Mouse (Mus musculus) heart, postnatal 0 days (tissue): ENCODE measurements around the gene Dut. TPM values are rescaled to one million over a fixed set of nuclear protein-coding genes. Genes with fewer than 3 reads are reported as not detected.

ENCODE experiments used
- ATAC-seq: fragments of 200-750 bp; cut with Nextera tagmentation; 2 replicates; pipeline ENCODE4 v1.8.0; 2017; ENCODE audit warnings: low read depth, moderate number of reproducible peaks, moderate library complexity; ENCODE audit not compliant: insufficient read depth
- DNase-seq: peaks from one replicate; pipeline ENCODE4 v3.0.0-alpha.2; 2016; ENCODE audit warnings: low spot score
- H3K27ac ChIP-seq: fragments of 300-500 bp; sonication (generic); 2 replicates; pipeline ENCODE4 v1.5.1; 2014; ENCODE audit warnings: low read depth, mild to moderate bottlenecking
- H3K27me3 ChIP-seq: fragments of 300-500 bp; sonication (generic); 2 replicates; pipeline ENCODE4 v1.6.1; 2014; ENCODE audit warnings: low read length, mixed read lengths; ENCODE audit not compliant: control insufficient read depth, insufficient read depth
- H3K36me3 ChIP-seq: fragments of 300-500 bp; sonication (generic); replicated peaks from 2 replicates; pipeline ENCODE4 v1.6.1; 2014; ENCODE audit warnings: low read length, mixed read lengths; ENCODE audit not compliant: control insufficient read depth, insufficient read depth
- H3K4me1 ChIP-seq: fragments of 300-500 bp; sonication (generic); 2 replicates; pipeline ENCODE4 v1.6.1; 2014; ENCODE audit warnings: antibody characterized with exemption; ENCODE audit not compliant: control insufficient read depth, insufficient read depth
- H3K4me2 ChIP-seq: fragments of 300-500 bp; sonication (generic); 2 replicates; pipeline ENCODE4 v1.6.1; 2014; ENCODE audit warnings: low read depth, mild to moderate bottlenecking, low read length, moderate library complexity
- H3K4me3 ChIP-seq: fragments of 300-500 bp; sonication (generic); 2 replicates; pipeline ENCODE4 v1.5.1; 2014; ENCODE audit warnings: low read depth, low read length
- H3K9ac ChIP-seq: fragments of 300-500 bp; sonication (generic); replicated peaks from 2 replicates; pipeline ENCODE4 v1.6.1; 2014; ENCODE audit warnings: low read depth, low read length, mixed read lengths
- H3K9me3 ChIP-seq: fragments of 300-500 bp; sonication (generic); replicated peaks from 2 replicates; pipeline ENCODE4 v1.6.1; 2016; ENCODE audit warnings: low read length; ENCODE audit not compliant: control insufficient read depth
- CTCF ChIP-seq: IDR thresholded peaks from 2 replicates; pipeline ENCODE4 v1.5.1; 2016; ENCODE audit warnings: antibody characterized with exemption, control low read depth, low read depth
- EP300 ChIP-seq: IDR thresholded peaks from 2 replicates; pipeline ENCODE4 v1.6.1; 2016; ENCODE audit warnings: antibody characterized with exemption, low read depth
- WGBS: fragments of 180-500 bp; shearing (Covaris S2); extraction: QIAGEN DNeasy Blood & Tissue Kit; methylation state at CpG from one replicate; pipeline ENCODE4 v1.1.7; 2014; 5-methylcytosine and 5-hydroxymethylcytosine counted together
- polyA plus RNA-seq: library from polyadenylated mRNA; unstranded; fragments of >200 nt; fragmentation: Nextera tagmentation; extraction: Ambion mirVana; gene quantifications from 2 replicates; pipeline ENCODE4 v1.2.1, GENCODE M21; 2015
- total RNA-seq: library from RNA; depleted of rRNA; stranded (reverse); fragments of >200 nt; gene quantifications from 2 replicates; pipeline ENCODE4 v1.2.3, GENCODE M21; 2014; ENCODE audit warnings: low replicate concordance

The Dut gene
- total and polyA plus RNA-seq, 2 experiments from 2014 or later: 69.1 to 93.0 TPM

DNA sequence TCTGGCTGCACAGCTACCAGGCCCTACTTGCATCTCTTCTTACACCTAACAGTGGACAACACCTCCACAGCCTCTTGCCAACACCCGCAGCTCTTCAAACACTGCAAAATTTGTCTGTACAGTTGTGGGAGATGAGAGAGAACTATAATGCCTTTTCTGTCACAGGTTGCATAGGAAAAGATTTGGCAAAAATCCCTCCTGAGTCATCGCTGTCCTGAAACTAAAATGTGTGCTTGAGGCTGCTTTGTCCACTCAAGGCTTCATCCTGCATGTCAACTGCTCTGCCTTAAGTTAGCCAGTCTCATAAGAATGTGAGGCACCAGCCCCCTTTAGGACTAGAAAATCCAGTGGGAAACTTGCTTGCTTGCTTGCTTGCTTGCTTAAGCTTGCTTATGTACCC is 12.9 kb upstream of the Dut start:
- no peak for DNase-seq
- WGBS: 74% methylated on average over 2 of the region's 2 CpGs

DNA sequence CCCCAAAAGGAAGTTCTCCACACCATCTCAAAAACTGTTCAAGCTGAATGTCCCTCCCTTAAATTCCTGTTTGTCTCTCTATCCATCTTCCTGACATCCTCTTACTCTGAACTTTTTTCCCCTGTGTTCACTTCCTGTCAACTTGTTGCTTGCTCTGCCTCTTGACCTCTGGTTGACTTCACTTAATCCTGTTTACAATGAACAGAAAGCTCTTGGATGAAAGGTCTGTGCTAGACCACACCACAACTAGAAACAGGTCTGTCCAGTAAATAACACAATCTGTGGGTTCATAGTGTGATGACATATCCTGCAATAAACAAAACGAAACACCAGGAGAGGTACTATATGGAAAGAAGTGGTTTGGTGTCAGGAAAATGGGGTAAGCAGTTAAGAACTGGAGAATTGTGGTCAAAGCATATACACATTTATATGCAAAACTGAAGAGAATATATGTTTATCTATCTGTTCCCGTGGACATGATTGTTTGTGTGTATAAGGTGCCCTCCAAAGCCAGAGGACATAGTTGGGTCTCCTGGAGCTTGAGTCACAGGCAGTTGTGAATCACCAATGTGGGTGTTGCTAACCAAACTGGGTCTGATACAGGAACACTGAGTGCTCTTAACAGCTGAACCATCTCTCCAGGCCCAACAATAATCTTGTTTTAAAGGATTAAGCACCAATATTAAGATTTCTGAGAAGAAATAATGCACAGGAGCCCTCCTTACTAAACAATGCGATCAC is 1.3 kb upstream of the Dut start:
- no peak for ATAC-seq
- Histone ChIP-seq H3K4me1 (peaks cover 12% of the 10 kb centered on the region), H3K9ac (no peak overlapping the region), H3K36me3 (peaks cover 12% of the 10 kb centered on the region; the same call in 1 of the 2 replicates), H3K27ac (no peak overlapping the region), H3K9me3 (no peaks in the 10 kb centered on the region), H3K27me3 (no peaks in the 10 kb centered on the region), H3K4me2 (no peak overlapping the region), H3K4me3 (no peak overlapping the region)
- DNase-seq: no peak
- 87% methylated on average over 3 of the region's 3 CpGs for WGBS
- TF ChIP-seq EP300: no peak
- TF ChIP-seq CTCF: no peak

More for the DNA sequence above, 12.9 kb upstream of the Dut start:
- TF ChIP-seq EP300 (no peak), CTCF (no peak)
- no peak for ATAC-seq
- H3K4me3 ChIP-seq: no peak overlapping the region
- H3K27me3 ChIP-seq: no peaks in the 10 kb centered on the region
- no peak overlapping the region for H3K4me2 ChIP-seq
- no peaks in the 10 kb centered on the region for H3K4me1 ChIP-seq
- no peaks in the 10 kb centered on the region for H3K36me3 ChIP-seq
- H3K9ac ChIP-seq: no peak overlapping the region
- no peak overlapping the region for H3K27ac ChIP-seq
- no peaks in the 10 kb centered on the region for H3K9me3 ChIP-seq

DNA sequence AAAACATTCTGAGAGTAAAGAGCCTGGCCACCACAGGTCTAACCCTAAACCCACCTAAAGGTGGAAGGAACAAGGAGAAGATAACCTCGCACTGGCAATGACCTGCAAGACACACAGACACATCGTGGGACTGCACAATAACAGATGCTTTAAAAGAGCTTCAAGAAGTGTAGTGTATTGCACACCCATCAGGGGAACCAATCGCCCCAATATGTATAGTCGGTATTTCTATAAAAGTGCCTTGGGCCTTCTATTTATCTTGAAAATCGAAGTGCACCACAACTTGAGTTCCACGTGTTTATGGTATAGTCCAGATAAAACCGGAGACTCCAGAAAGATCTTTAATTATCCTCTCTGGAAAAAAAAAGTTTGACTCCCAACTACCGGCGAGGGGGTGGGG is 321 bp upstream of the Dut start:
- no peak for DNase-seq

DNA sequence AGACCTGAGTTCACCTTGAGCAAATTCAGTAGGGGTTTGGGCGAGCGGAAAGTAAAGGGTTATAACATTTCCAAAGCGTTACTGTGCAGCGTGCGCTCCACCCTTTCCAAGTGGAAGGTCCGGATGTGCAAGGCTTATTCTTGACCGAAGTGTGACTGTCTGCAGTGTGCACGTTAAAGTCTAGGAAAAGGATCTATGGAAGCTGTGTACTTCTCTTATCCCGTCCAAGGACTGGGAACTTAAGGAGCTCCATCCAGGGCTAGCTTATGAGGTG is 909 bp downstream of the Dut start:
- peak; percentile 14; the same call in 1 of the 2 replicates for ATAC-seq
- H3K4me2 ChIP-seq: peak overlapping the region; percentile 88

More for the DNA sequence above, 321 bp upstream of the Dut start:
- Histone ChIP-seq H3K27ac (peak overlapping the region; percentile 89), H3K4me3 (peak overlapping the region; percentile 67), H3K4me2 (peak overlapping the region; percentile 88), H3K36me3 (peaks cover 19% of the 10 kb centered on the region; the same call in 1 of the 2 replicates), H3K9me3 (no peaks in the 10 kb centered on the region), H3K4me1 (peaks cover 12% of the 10 kb centered on the region), H3K9ac (peak overlapping the region; percentile 77), H3K27me3 (no peaks in the 10 kb centered on the region)
- TF ChIP-seq CTCF (no peak), EP300 (no peak)
- WGBS: 12% methylated on average over 9 of the region's 9 CpGs
- ATAC-seq: no peak

DNA sequence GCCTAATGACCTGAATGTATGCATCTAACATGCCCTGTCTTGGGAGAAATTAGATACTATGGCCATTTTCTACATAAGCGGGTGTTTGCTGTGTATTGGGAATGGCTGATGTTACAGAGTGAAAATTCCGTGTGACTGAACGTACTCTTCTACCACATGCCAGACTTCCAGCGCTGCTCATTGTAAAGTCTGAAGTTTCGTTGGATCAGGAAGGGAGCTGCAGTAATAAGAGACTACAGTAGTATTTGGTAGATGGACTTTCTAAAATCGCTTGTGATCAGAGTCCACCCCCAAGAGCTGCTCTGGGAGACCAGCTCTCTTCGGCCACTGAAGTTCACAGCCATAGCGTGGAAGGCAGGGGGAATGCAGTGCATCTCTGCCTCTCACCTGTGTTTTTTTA is 1.3 kb downstream of the Dut start:
- Histone ChIP-seq H3K9me3 (no peaks in the 10 kb centered on the region), H3K27me3 (no peaks in the 10 kb centered on the region), H3K36me3 (peaks cover 23% of the 10 kb centered on the region; the same call in 1 of the 2 replicates), H3K4me3 (peak overlapping the region; percentile 67), H3K4me1 (peaks cover 12% of the 10 kb centered on the region), H3K9ac (peak overlapping the region; percentile 37), H3K4me2 (peak overlapping the region; percentile 88), H3K27ac (no peak overlapping the region)
- TF ChIP-seq CTCF: no peak
- no peak for TF ChIP-seq EP300
- ATAC-seq: no peak
- no peak for DNase-seq
- 7% methylated on average over 8 of the region's 8 CpGs for WGBS

More for the DNA sequence above, 909 bp downstream of the Dut start:
- DNase-seq: peak; percentile 31
- H3K9me3 ChIP-seq: no peaks in the 10 kb centered on the region
- H3K36me3 ChIP-seq: peaks cover 23% of the 10 kb centered on the region; the same call in 1 of the 2 replicates
- peak overlapping the region; percentile 89 for H3K27ac ChIP-seq
- H3K27me3 ChIP-seq: no peaks in the 10 kb centered on the region
- H3K4me1 ChIP-seq: peaks cover 12% of the 10 kb centered on the region
- peak overlapping the region; percentile 77 for H3K9ac ChIP-seq
- H3K4me3 ChIP-seq: peak overlapping the region; percentile 67
- under 1% methylated on average over 9 of the region's 9 CpGs for WGBS
- TF ChIP-seq CTCF (no peak), EP300 (no peak)

DNA sequence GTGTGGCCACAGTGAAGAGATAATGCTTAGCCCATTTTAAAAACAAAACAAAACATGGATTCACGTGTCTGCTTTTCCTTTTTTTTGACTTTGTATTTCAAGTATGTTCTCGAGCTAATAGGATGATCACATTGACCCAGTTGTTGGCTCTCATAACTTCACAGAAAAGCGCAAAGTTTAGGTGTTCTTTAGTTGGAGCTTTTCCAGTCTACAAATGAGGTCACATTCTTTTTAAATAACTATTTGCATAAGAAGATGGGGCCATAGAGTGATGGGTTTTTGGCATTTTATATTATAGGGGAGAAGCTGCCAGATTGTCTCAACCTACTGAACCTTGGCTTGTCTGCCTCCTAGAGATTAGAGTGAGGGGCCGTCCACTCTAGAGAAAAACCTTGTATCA is 2.3 kb downstream of the Dut start:
- no peak overlapping the region for H3K4me2 ChIP-seq
- no peak overlapping the region for H3K9ac ChIP-seq
- peaks cover 12% of the 10 kb centered on the region for H3K4me1 ChIP-seq
- 74% methylated on average over 4 of the region's 4 CpGs for WGBS
- no peak for TF ChIP-seq CTCF
- TF ChIP-seq EP300: no peak
- H3K4me3 ChIP-seq: no peak overlapping the region
- H3K27me3 ChIP-seq: no peaks in the 10 kb centered on the region
- H3K27ac ChIP-seq: no peak overlapping the region
- H3K36me3 ChIP-seq: peaks cover 34% of the 10 kb centered on the region; the same call in 1 of the 2 replicates
- ATAC-seq (no peak), DNase-seq (no peak)
- H3K9me3 ChIP-seq: no peaks in the 10 kb centered on the region
